Mouse (Mus musculus) intestine, postnatal 0 days (tissue): Measurements from ENCODE around the gene Muc20. TPM values are rescaled to one million over a fixed set of nuclear protein-coding genes. Genes with fewer than 3 reads are reported as not detected.

Source experiments
- ATAC-seq: fragments of 200-750 bp; cut with Nextera tagmentation; 2 replicates; pipeline ENCODE4 v1.8.0; 2017; ENCODE audit warnings: mild to moderate bottlenecking, moderate TSS enrichment, moderate library complexity
- H3K27ac ChIP-seq: fragments of 300-500 bp; sonication (generic); 2 replicates; pipeline ENCODE4 v1.5.1; 2014; ENCODE audit warnings: mild to moderate bottlenecking, low read depth, low read length, moderate library complexity
- H3K27me3 ChIP-seq: fragments of 300-500 bp; sonication (generic); replicated peaks from 2 replicates; pipeline ENCODE4 v1.6.1; 2014; ENCODE audit warnings: low read length, mixed read lengths; ENCODE audit not compliant: control insufficient read depth, insufficient read depth
- H3K36me3 ChIP-seq: fragments of 300-500 bp; sonication (generic); 2 replicates; pipeline ENCODE4 v1.6.1; 2014; ENCODE audit warnings: mild to moderate bottlenecking, moderate library complexity; ENCODE audit not compliant: control insufficient read depth, insufficient read depth
- H3K4me1 ChIP-seq: fragments of 300-500 bp; sonication (generic); replicated peaks from 2 replicates; pipeline ENCODE4 v1.6.1; 2014; ENCODE audit warnings: antibody characterized with exemption, low read length, mixed read lengths; ENCODE audit not compliant: control insufficient read depth, insufficient read depth
- H3K4me2 ChIP-seq: fragments of 300-500 bp; sonication (generic); replicated peaks from 2 replicates; pipeline ENCODE4 v1.6.1; 2014; ENCODE audit warnings: low read depth, mild to moderate bottlenecking, moderate library complexity
- H3K4me3 ChIP-seq: fragments of 300-500 bp; sonication (generic); 2 replicates; pipeline ENCODE4 v1.5.1; 2014; ENCODE audit warnings: low read depth, low read length
- H3K9ac ChIP-seq: fragments of 300-500 bp; sonication (generic); 2 replicates; pipeline ENCODE4 v1.6.1; 2014; ENCODE audit warnings: mild to moderate bottlenecking, low read depth, low read length
- H3K9me3 ChIP-seq: fragments of 300-500 bp; sonication (generic); 2 replicates; pipeline ENCODE4 v1.6.1; 2016; ENCODE audit warnings: mixed run types; ENCODE audit not compliant: control insufficient read depth
- CTCF ChIP-seq: sonication (generic); IDR thresholded peaks from 2 replicates; pipeline ENCODE4 v1.5.1; 2016; ENCODE audit warnings: low read depth, mild to moderate bottlenecking, control low read depth, antibody characterized with exemption, moderate library complexity
- WGBS: fragments of 180-500 bp; shearing (Covaris S2); extraction: QIAGEN DNeasy Blood & Tissue Kit; methylation state at CpG from one replicate; pipeline ENCODE4 v1.1.7; 2014; 5-methylcytosine and 5-hydroxymethylcytosine counted together
- polyA plus RNA-seq: library from polyadenylated mRNA; unstranded; fragments of >200 nt; fragmentation: Nextera tagmentation; extraction: Ambion mirVana; gene quantifications from 2 replicates; pipeline ENCODE4 v1.2.1, GENCODE M21; 2015

The Muc20 gene
- polyA plus RNA-seq, 1 experiment from 2014 or later, result not detected

- H3K4me3 ChIP-seq, result no peak overlapping the region
- no peak overlapping the region for H3K9ac ChIP-seq
- H3K9me3 ChIP-seq, result no peaks in the 10 kb centered on the region
- 83% methylated on average over 5 of the region's 5 CpGs for WGBS
- no peak overlapping the region for H3K27ac ChIP-seq
- H3K4me2 ChIP-seq, result no peak overlapping the region
- H3K36me3 ChIP-seq, result peaks cover 56% of the 10 kb centered on the region
- no peak for ATAC-seq
- no peaks in the 10 kb centered on the region for H3K4me1 ChIP-seq
- TF ChIP-seq CTCF, result no peak
- H3K27me3 ChIP-seq, result no peaks in the 10 kb centered on the region
Observed at GRCm38 (mm10) chr16:32822881-32823280, 25.6 kb upstream of the Muc20 start.

GRCm38 (mm10) chr16:32822450-32822827 lies 25.2 kb upstream of the Muc20 start:
- H3K4me1 ChIP-seq, result no peaks in the 10 kb centered on the region
- H3K27me3 ChIP-seq, result no peaks in the 10 kb centered on the region
- peaks cover 52% of the 10 kb centered on the region for H3K36me3 ChIP-seq
- TF ChIP-seq CTCF, result no peak
- peak overlapping the region; percentile 21; the same call in 1 of the 2 replicates for H3K27ac ChIP-seq
- H3K9ac ChIP-seq, result no peak overlapping the region
- no peaks in the 10 kb centered on the region for H3K9me3 ChIP-seq
- no peak overlapping the region for H3K4me3 ChIP-seq
- no peak for ATAC-seq
- WGBS, result 66% methylated on average over 6 of the region's 6 CpGs
- no peak overlapping the region for H3K4me2 ChIP-seq

- H3K9me3 ChIP-seq, result no peaks in the 10 kb centered on the region
- TF ChIP-seq CTCF, result no peak
- 49% methylated on average over 10 of the region's 10 CpGs for WGBS
- peaks cover 47% of the 10 kb centered on the region for H3K36me3 ChIP-seq
- H3K27ac ChIP-seq, result peak overlapping the region; percentile 21; the same call in 1 of the 2 replicates
- H3K27me3 ChIP-seq, result no peaks in the 10 kb centered on the region
- no peaks in the 10 kb centered on the region for H3K4me1 ChIP-seq
- no peak overlapping the region for H3K9ac ChIP-seq
- no peak overlapping the region for H3K4me2 ChIP-seq
- peak; percentile 74 for ATAC-seq
- no peak overlapping the region for H3K4me3 ChIP-seq
Observed at GRCm38 (mm10) chr16:32821772-32822449, 24.7 kb upstream of the Muc20 start.

- Histone ChIP-seq H3K4me2 (no peak overlapping the region), H3K36me3 (peaks cover 14% of the 10 kb centered on the region), H3K9ac (no peak overlapping the region), H3K4me3 (no peak overlapping the region), H3K27ac (no peak overlapping the region), H3K27me3 (no peaks in the 10 kb centered on the region), H3K4me1 (0 out of 2 replicates have a peak, but pooled peaks cover 8% of the 10 kb centered on the region), H3K9me3 (no peaks in the 10 kb centered on the region)
- ATAC-seq, result no peak
- TF ChIP-seq CTCF, result no peak
- 82% methylated on average over 5 of the region's 5 CpGs for WGBS
Observed at GRCm38 (mm10) chr16:32818441-32818840, 21.2 kb upstream of the Muc20 start.

- ATAC-seq, result no peak
- Histone ChIP-seq H3K27me3 (no peaks in the 10 kb centered on the region), H3K4me3 (no peak overlapping the region), H3K9me3 (no peaks in the 10 kb centered on the region), H3K27ac (no peak overlapping the region), H3K9ac (no peak overlapping the region), H3K36me3 (peaks cover 10% of the 10 kb centered on the region), H3K4me1 (0 out of 2 replicates have a peak, but pooled peaks cover 8% of the 10 kb centered on the region), H3K4me2 (no peak overlapping the region)
- WGBS, result 84% methylated on average over 4 of the region's 4 CpGs
- TF ChIP-seq CTCF, result no peak
Observed at GRCm38 (mm10) chr16:32818036-32818435, 20.8 kb upstream of the Muc20 start.

GRCm38 (mm10) chr16:32815160-32815605 lies 17.9 kb upstream of the Muc20 start:
- no peaks in the 10 kb centered on the region for H3K9me3 ChIP-seq
- no peaks in the 10 kb centered on the region for H3K27me3 ChIP-seq
- no peaks in the 10 kb centered on the region for H3K36me3 ChIP-seq
- no peak for TF ChIP-seq CTCF
- no peak overlapping the region for H3K27ac ChIP-seq
- 7% methylated on average over 6 of the region's 6 CpGs for WGBS
- peak overlapping the region; percentile 40 for H3K4me3 ChIP-seq
- H3K4me2 ChIP-seq, result peak overlapping the region; percentile 70
- no peak for ATAC-seq
- no peak overlapping the region; the same call in 1 of the 2 replicates for H3K9ac ChIP-seq
- 0 out of 2 replicates have a peak, but pooled peaks cover 8% of the 10 kb centered on the region for H3K4me1 ChIP-seq
